Mouse (Mus musculus) brown adipose tissue, adult 24 weeks (tissue): ENCODE measurements around the gene Dlg4. TPM values are rescaled to one million over a fixed set of nuclear protein-coding genes. Genes with fewer than 3 reads are reported as not detected.

Experiments
- H3K27ac ChIP-seq: fragments of 200-500 bp; replicated peaks from 2 replicates; pipeline ENCODE4 v1.5.1; 2012; ENCODE audit warnings: low read depth, mild to moderate bottlenecking, low read length
- H3K4me1 ChIP-seq: fragments of 200-500 bp; 2 replicates; pipeline ENCODE4 v1.6.1; 2012; ENCODE audit warnings: low read length, mixed read lengths; ENCODE audit not compliant: control insufficient read depth, insufficient read depth, insufficient read length
- H3K4me3 ChIP-seq: fragments of 200-500 bp; 2 replicates; pipeline ENCODE4 v1.5.1; 2012; ENCODE audit warnings: low read depth, mild to moderate bottlenecking, low read length, moderate library complexity; ENCODE audit not compliant: insufficient read depth
- polyA plus RNA-seq: library from polyadenylated mRNA; stranded (reverse); fragments of >200 nt; gene quantifications from 2 replicates; pipeline ENCODE4 v1.2.4, GENCODE M21; 2012; ENCODE audit not compliant: missing spikeins, insufficient read depth, insufficient read length

The Dlg4 gene
- polyA plus RNA-seq, 1 experiment: 2.7 TPM

- Histone ChIP-seq H3K4me3 (no peak overlapping the region), H3K27ac (no peak overlapping the region), H3K4me1 (no peaks in the 10 kb centered on the region)
Measured at GRCm38 (mm10) chr11:70020022-70020631, 3.4 kb downstream of the Dlg4 start.

GRCm38 (mm10) chr11:70020731-70021263 lies 4.1 kb downstream of the Dlg4 start:
- Histone ChIP-seq H3K4me3 (peak overlapping the region; percentile 61), H3K4me1 (no peaks in the 10 kb centered on the region), H3K27ac (no peak overlapping the region)

GRCm38 (mm10) chr11:70021264-70022132 lies 4.8 kb downstream of the Dlg4 start:
- H3K27ac ChIP-seq: no peak overlapping the region
- H3K4me3 ChIP-seq: peak overlapping the region; percentile 61
- no peaks in the 10 kb centered on the region for H3K4me1 ChIP-seq

- H3K27ac ChIP-seq: no peak overlapping the region
- H3K4me3 ChIP-seq: no peak overlapping the region
- no peaks in the 10 kb centered on the region for H3K4me1 ChIP-seq
Measured at GRCm38 (mm10) chr11:70023481-70024150, 6.9 kb downstream of the Dlg4 start.

- Histone ChIP-seq H3K4me3 (no peak overlapping the region), H3K4me1 (no peaks in the 10 kb centered on the region), H3K27ac (no peak overlapping the region)
Measured at GRCm38 (mm10) chr11:70024151-70024514, 7.4 kb downstream of the Dlg4 start.

- H3K4me1 ChIP-seq: no peaks in the 10 kb centered on the region
Measured at GRCm38 (mm10) chr11:70026689-70027088, 9.9 kb downstream of the Dlg4 start.

GRCm38 (mm10) chr11:70027397-70027796 lies 10.7 kb downstream of the Dlg4 start:
- no peaks in the 10 kb centered on the region for H3K4me1 ChIP-seq
- H3K4me3 ChIP-seq: peak overlapping the region; percentile 15; the same call in 1 of the 2 replicates
- H3K27ac ChIP-seq: 0 out of 2 replicates have a peak overlapping the region, but pooled peaks have one; percentile 13

More at GRCm38 (mm10) chr11:70026689-70027088, 9.9 kb downstream of the Dlg4 start:
- H3K27ac ChIP-seq: no peak overlapping the region
- H3K4me3 ChIP-seq: peak overlapping the region; percentile 37

GRCm38 (mm10) chr11:70028401-70029129 lies 11.8 kb downstream of the Dlg4 start:
- H3K4me3 ChIP-seq: no peak overlapping the region; the same call in 1 of the 2 replicates
- H3K27ac ChIP-seq: peak overlapping the region; percentile 60
- no peaks in the 10 kb centered on the region for H3K4me1 ChIP-seq

- Histone ChIP-seq H3K27ac (0 out of 2 replicates have a peak overlapping the region, but pooled peaks have one; percentile 24), H3K4me1 (no peaks in the 10 kb centered on the region), H3K4me3 (peak overlapping the region; percentile 30; the same call in 1 of the 2 replicates)
Measured at GRCm38 (mm10) chr11:70029130-70029801, 12.5 kb downstream of the Dlg4 start.

GRCm38 (mm10) chr11:70029829-70030550 lies 13.2 kb downstream of the Dlg4 start:
- Histone ChIP-seq H3K4me3 (no peak overlapping the region), H3K27ac (no peak overlapping the region), H3K4me1 (no peaks in the 10 kb centered on the region)

- H3K4me3 ChIP-seq: no peak overlapping the region
- H3K27ac ChIP-seq: no peak overlapping the region
- no peaks in the 10 kb centered on the region for H3K4me1 ChIP-seq
Measured at GRCm38 (mm10) chr11:70030651-70031320, 14.0 kb downstream of the Dlg4 start.

GRCm38 (mm10) chr11:70031321-70031670 lies 14.6 kb downstream of the Dlg4 start:
- no peaks in the 10 kb centered on the region for H3K4me1 ChIP-seq
- no peak overlapping the region for H3K27ac ChIP-seq

GRCm38 (mm10) chr11:70038174-70038573 lies 21.4 kb downstream of the Dlg4 start:
- peak overlapping the region; percentile 40; the same call in 1 of the 2 replicates for H3K27ac ChIP-seq
- no peak overlapping the region for H3K4me3 ChIP-seq
- H3K4me1 ChIP-seq: no peaks in the 10 kb centered on the region

More at GRCm38 (mm10) chr11:70031321-70031670, 14.6 kb downstream of the Dlg4 start:
- H3K4me3 ChIP-seq: no peak overlapping the region
